Mouse (Mus musculus): ENCODE results near the gene Nrxn2.

GRCm38 (mm10) chr19:6552302-6553028 lies 133.9 kb downstream of the Nrxn2 start:
- no peak for TF ChIP-seq POLR2A (IDR thresholded peaks at IDR 0.05; ENCODE audit: low read depth, low read length)
- peak; percentile 42; the same call in 1 of the 2 replicates for TF ChIP-seq CTCF (IDR thresholded peaks at IDR 0.05; ENCODE audit: borderline replicate concordance, insufficient read depth, low read length)

Measured in embryonic fibroblast, embryonic 13.5 days (primary cell).